19 mouse cellular contexts compared by ENCODE assay signal in genomic region chr12:16056831-16057230, GRCm38 (mm10).
DNase-seq lines count a peak whose midpoint lies in the region; ATAC-seq and TF ChIP-seq lines count a peak whose summit lies in the region.
"Had no signal": no experiment of that assay in that cellular context is flagged by ENCODE, and none has a peak within 500 bp of the region (broad histone marks: within the 10 kb centered on the region; RNA-seq: fewer than 3 reads in every experiment).

No protein-coding gene starts in this region.

- TF ChIP-seq CTCF in kidney, adult 2 months (conservative IDR thresholded peaks at IDR 0.05; ENCODE audit: insufficient read depth, insufficient read length, low read depth, low read length): no peak

- 0 out of 2 replicates have a peak, but pooled peaks cover 2% of the 10 kb centered on the region for H3K4me1 ChIP-seq in kidney, adult 2 months (ENCODE audit: control insufficient read depth, insufficient read depth, low read length)
- no peaks in the 10 kb centered on the region for H3K4me1 ChIP-seq in kidney, embryonic 16.5 days (ENCODE audit: insufficient read depth, low read length)
- H3K4me1 ChIP-seq: forebrain, embryonic 13.5 days had no signal

- 36% methylated on average over 2 of the region's 2 CpGs for WGBS in kidney, adult 2 months
- 71% methylated on average over 2 of the region's 2 CpGs for WGBS in kidney, embryonic 16.5 days

- DNase-seq in kidney, adult 2 months: peak; percentile 84
- peak; percentile 35 for DNase-seq in lung, postnatal 10 days
- no peak for DNase-seq in lung, postnatal 25 days (ENCODE audit: low spot score)
- peak; percentile 73 for DNase-seq in kidney, adult 9 months
- DNase-seq in kidney, postnatal 14 days: peak; percentile 62
- DNase-seq in urinary bladder, postnatal 14 days (ENCODE audit: low spot score): no peak
- DNase-seq: adrenal gland, adult 8-10 months; adrenal gland, postnatal 36 days; cerebellum, adult 2 months; cerebellum, postnatal 10 days; forebrain, postnatal 0 days; gastrocnemius, postnatal 25 days; heart, postnatal 10 days; heart, postnatal 4 days had no signal

- H3K36me3 ChIP-seq in kidney, adult 2 months (ENCODE audit: control insufficient read depth, insufficient read depth, low read length): no peaks in the 10 kb centered on the region
- no peaks in the 10 kb centered on the region for H3K36me3 ChIP-seq in kidney, embryonic 16.5 days (ENCODE audit: insufficient read depth, low read length)
- H3K36me3 ChIP-seq: embryonic facial prominence, embryonic 10.5 days; heart, embryonic 10.5 days had no signal

- H3K4me2 ChIP-seq in kidney, embryonic 16.5 days (replicated peaks; ENCODE audit: low read depth, low read length): no peak overlapping the region
- H3K4me2 ChIP-seq: forebrain, embryonic 13.5 days had no signal

- peak overlapping the region; percentile 35; the same call in 1 of the 2 replicates for H3K27ac ChIP-seq in kidney, adult 2 months (ENCODE audit: insufficient read depth, low read depth, low read length)
- H3K27ac ChIP-seq in kidney, embryonic 16.5 days (ENCODE audit: low read length): no peak overlapping the region
- H3K27ac ChIP-seq: embryonic facial prominence, embryonic 10.5 days; forebrain, embryonic 13.5 days; heart, embryonic 10.5 days had no signal

- H3K27me3 ChIP-seq in kidney, adult 2 months (replicated peaks; ENCODE audit: control insufficient read depth, insufficient read depth, low read length): no peaks in the 10 kb centered on the region
- H3K27me3 ChIP-seq in kidney, embryonic 16.5 days (ENCODE audit: insufficient read depth, low read length): no peaks in the 10 kb centered on the region
- H3K27me3 ChIP-seq: forebrain, embryonic 13.5 days had no signal

- TF ChIP-seq POLR2A in kidney, adult 2 months (IDR thresholded peaks at IDR 0.05; ENCODE audit: low read depth, low read length): no peak

- ATAC-seq in kidney, embryonic 16.5 days (ENCODE audit: low FRiP score, low TSS enrichment): no peak
- no peak for ATAC-seq in monocyte, adult 5-6 weeks (replicated peaks; ENCODE audit: insufficient number of reproducible peaks, low FRiP score, low TSS enrichment, poor library complexity, severe bottlenecking)
- ATAC-seq: forebrain, embryonic 13.5 days; forebrain, postnatal 0 days had no signal

- no peak overlapping the region for H3K9ac ChIP-seq in kidney, embryonic 16.5 days (replicated peaks; ENCODE audit: low read length)
- H3K9ac ChIP-seq: forebrain, embryonic 13.5 days; forebrain, postnatal 0 days had no signal

- no peak overlapping the region for H3K4me3 ChIP-seq in kidney, adult 2 months (ENCODE audit: insufficient read depth, low read depth, low read length)
- H3K4me3 ChIP-seq in kidney, embryonic 16.5 days (ENCODE audit: low read length): no peak overlapping the region
- H3K4me3 ChIP-seq: embryonic facial prominence, embryonic 10.5 days; forebrain, embryonic 13.5 days; heart, embryonic 10.5 days had no signal

- no peaks in the 10 kb centered on the region for H3K9me3 ChIP-seq in kidney, embryonic 16.5 days (ENCODE audit: low read length)
- H3K9me3 ChIP-seq: embryonic facial prominence, embryonic 10.5 days; forebrain, embryonic 13.5 days; heart, embryonic 10.5 days had no signal

Comparison
In these comparisons a context has a peak if more than half of its experiments do, and no peak if none do; other contexts are left out.
1. DNase-seq: peak in kidney, adult 2 months (single experiment), lung, postnatal 10 days (single experiment), kidney, adult 9 months (single experiment) and kidney, postnatal 14 days (single experiment); none in lung, postnatal 25 days (single experiment) and urinary bladder, postnatal 14 days (single experiment).